Mouse (Mus musculus) intestine, embryonic 16.5 days (tissue): ENCODE results near the gene Ptprcap. TPM values are rescaled to one million over a fixed set of nuclear protein-coding genes. Genes with fewer than 3 reads are reported as not detected.

Experiments used
- polyA plus RNA-seq: library from polyadenylated mRNA; unstranded; fragments of >200 nt; fragmentation: Nextera tagmentation; extraction: Ambion mirVana; gene quantifications from 2 replicates; pipeline ENCODE4 v1.2.1, GENCODE M21; 2015

Gene Ptprcap
- polyA plus RNA-seq, 1 experiment from 2014 or later: 5.8 TPM

Other genes with a start within 250 kb of the Ptprcap start
- 73.3 and 84.5 TPM in 2 replicates for gene Tcirg1, start 246.5 kb upstream of the Ptprcap start, polyA plus RNA-seq
- 412 and 424 TPM in 2 replicates for gene Ndufs8, start 240.8 kb upstream of the Ptprcap start, polyA plus RNA-seq
- 4.2 TPM in 2 replicates for gene Aldh3b1, start 223.8 kb upstream of the Ptprcap start, polyA plus RNA-seq
- gene Unc93b1, start 218.4 kb upstream of the Ptprcap start, polyA plus RNA-seq: 27.0 and 29.8 TPM in 2 replicates
- gene Aldh3b3, start 195.0 kb upstream of the Ptprcap start, polyA plus RNA-seq: not detected in 2 replicates
- 0.61 and 1.2 TPM in 2 replicates for gene Aldh3b2, start 181.3 kb upstream of the Ptprcap start, polyA plus RNA-seq
- 16.9 and 20.1 TPM in 2 replicates for gene Acy3, start 167.0 kb upstream of the Ptprcap start, polyA plus RNA-seq
- 0.73 and 0.83 TPM in 2 replicates for gene Tbx10, start 160.9 kb upstream of the Ptprcap start, polyA plus RNA-seq
- gene Nudt8, start 153.0 kb upstream of the Ptprcap start, polyA plus RNA-seq: 40.9 and 41.0 TPM in 2 replicates
- gene Gm49405, start 153.0 kb upstream of the Ptprcap start, polyA plus RNA-seq: 2.0 and 2.4 TPM in 2 replicates
- 2.4 and 3.4 TPM in 2 replicates for gene Doc2g, start 150.3 kb upstream of the Ptprcap start, polyA plus RNA-seq
- gene Ndufv1, start 140.8 kb upstream of the Ptprcap start, polyA plus RNA-seq: 299 and 309 TPM in 2 replicates
- gene Gstp1, start 115.6 kb upstream of the Ptprcap start, polyA plus RNA-seq: 1,107 and 1,114 TPM in 2 replicates
- 33.6 and 65.0 TPM in 2 replicates for gene Gstp2, start 107.6 kb upstream of the Ptprcap start, polyA plus RNA-seq
- 15.1 and 18.1 TPM in 2 replicates for gene Gstp3, start 94.0 kb upstream of the Ptprcap start, polyA plus RNA-seq
- 2.1 and 3.1 TPM in 2 replicates for gene Cabp2, start 72.0 kb upstream of the Ptprcap start, polyA plus RNA-seq
- 159 TPM in 2 replicates for gene Cdk2ap2, start 56.4 kb upstream of the Ptprcap start, polyA plus RNA-seq
- 17.5 and 19.7 TPM in 2 replicates for gene Pitpnm1, start 53.6 kb upstream of the Ptprcap start, polyA plus RNA-seq
- 78.4 and 81.2 TPM in 2 replicates for gene Aip, start 27.7 kb upstream of the Ptprcap start, polyA plus RNA-seq
- 0.04 TPM in 1 of 2 replicates, not detected in the other for gene Gpr152, start 13.8 kb upstream of the Ptprcap start, polyA plus RNA-seq
- gene Cabp4, start 9.6 kb upstream of the Ptprcap start, polyA plus RNA-seq: 0.11 and 0.20 TPM in 2 replicates
- gene Coro1b, start 5.0 kb upstream of the Ptprcap start, polyA plus RNA-seq: 264 and 288 TPM in 2 replicates
- 43.9 and 49.7 TPM in 2 replicates for gene Rps6kb2, start 9.8 kb downstream of the Ptprcap start, polyA plus RNA-seq
- 1.3 and 1.4 TPM in 2 replicates for gene Carns1, start 21.9 kb downstream of the Ptprcap start, polyA plus RNA-seq
- gene Tbc1d10c, start 37.7 kb downstream of the Ptprcap start, polyA plus RNA-seq: 3.6 and 4.0 TPM in 2 replicates
- 759 and 799 TPM in 2 replicates for gene Ppp1ca, start 38.5 kb downstream of the Ptprcap start, polyA plus RNA-seq
- gene Rad9a, start 48.1 kb downstream of the Ptprcap start, polyA plus RNA-seq: 31.7 and 34.2 TPM in 2 replicates
- 5.9 TPM in 2 replicates for gene Clcf1, start 60.6 kb downstream of the Ptprcap start, polyA plus RNA-seq
- not detected in 2 replicates for gene AC109138.7, start 60.8 kb downstream of the Ptprcap start, polyA plus RNA-seq
- 46.7 and 52.9 TPM in 2 replicates for gene Pold4, start 78.3 kb downstream of the Ptprcap start, polyA plus RNA-seq
- gene Ssh3, start 115.6 kb downstream of the Ptprcap start, polyA plus RNA-seq: 31.8 and 33.6 TPM in 2 replicates
- 4.1 and 4.6 TPM in 2 replicates for gene Ankrd13d, start 129.5 kb downstream of the Ptprcap start, polyA plus RNA-seq
- 15.3 and 15.4 TPM in 2 replicates for gene Grk2, start 152.6 kb downstream of the Ptprcap start, polyA plus RNA-seq
- gene Kdm2a, start 244.7 kb downstream of the Ptprcap start, polyA plus RNA-seq: 31.4 and 34.8 TPM in 2 replicates